In the genomic region with DNA sequence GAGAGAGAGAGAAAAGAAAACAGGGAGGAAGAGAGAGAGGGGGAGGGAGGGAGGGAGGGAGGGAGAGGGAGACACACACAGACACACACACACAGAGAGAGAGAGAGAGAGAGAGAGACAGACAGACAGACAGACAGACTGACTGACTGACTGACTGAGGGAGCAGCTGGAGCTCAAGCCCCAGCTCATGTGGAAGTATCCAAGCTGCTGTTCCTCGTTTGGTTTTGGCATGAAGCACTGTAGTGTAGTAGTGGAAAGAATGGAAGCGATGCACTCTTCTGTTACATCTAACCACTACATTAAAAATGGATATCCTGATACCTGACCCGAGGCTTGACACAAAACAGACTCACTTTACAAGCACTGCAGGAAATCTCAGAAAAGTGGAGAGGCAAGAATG, we compare ENCODE assay signal across 10 mouse cellular contexts. TPM values are rescaled to one million over a fixed set of nuclear protein-coding genes. Genes with fewer than 3 reads are reported as not detected.
A peak's percentile ranks its signal among the peaks of the same experiment; 100 is the strongest.
DNase-seq lines count a peak whose midpoint lies in the region; ATAC-seq and TF ChIP-seq lines count a peak whose summit lies in the region.
"Had no signal": no experiment of that assay in that cellular context is flagged by ENCODE, and none has a peak within 500 bp of the region (broad histone marks: within the 10 kb centered on the region; RNA-seq: fewer than 3 reads in every experiment).

No protein-coding gene starts in this region.

- no peak overlapping the region for H3K4me3 ChIP-seq in lung, embryonic 15.5 days
- H3K4me3 ChIP-seq in stomach, postnatal 0 days (ENCODE audit: low read depth, low read length) = peak overlapping the region; percentile 21
- no peak overlapping the region for H3K4me3 ChIP-seq in forebrain, embryonic 11.5 days (ENCODE audit: low read depth, low read length)
- H3K4me3 ChIP-seq: liver, embryonic 12.5 days; midbrain, embryonic 15.5 days had no signal

- no peak for TF ChIP-seq EP300 in stomach, postnatal 0 days (optimal IDR thresholded peaks at IDR 0.05)

- 0 out of 2 replicates have a peak overlapping the region, but pooled peaks have one; percentile 6 for H3K4me2 ChIP-seq in lung, embryonic 15.5 days
- peak overlapping the region; percentile 28 for H3K4me2 ChIP-seq in stomach, postnatal 0 days (replicated peaks; ENCODE audit: low read depth)
- H3K4me2 ChIP-seq in forebrain, embryonic 11.5 days (ENCODE audit: low read depth, low read length, severe bottlenecking) = no peak overlapping the region
- H3K4me2 ChIP-seq: liver, embryonic 12.5 days; midbrain, embryonic 15.5 days had no signal

- 57% methylated on average over 3 of the region's 3 CpGs for WGBS in lung, embryonic 15.5 days
- 34% methylated on average over 3 of the region's 3 CpGs for WGBS in stomach, postnatal 0 days
- 74% methylated on average over 3 of the region's 3 CpGs for WGBS in forebrain, embryonic 11.5 days

- no peaks in the 10 kb centered on the region for H3K4me1 ChIP-seq in lung, embryonic 15.5 days
- no peaks in the 10 kb centered on the region for H3K4me1 ChIP-seq in stomach, postnatal 0 days (replicated peaks; ENCODE audit: control insufficient read depth, insufficient read depth)
- no peaks in the 10 kb centered on the region for H3K4me1 ChIP-seq in forebrain, embryonic 11.5 days (replicated peaks; ENCODE audit: control insufficient read depth, insufficient read depth, low read length)
- H3K4me1 ChIP-seq: liver, embryonic 12.5 days; midbrain, embryonic 15.5 days had no signal

- peak; percentile 28 for DNase-seq in gastrocnemius, adult 18-20 months (ENCODE audit: low spot score)
- DNase-seq in gastrocnemius, postnatal 10 days = no peak
- no peak for DNase-seq in lung, adult 18-20 months
- peak; percentile 39 for DNase-seq in heart, postnatal 4 days
- no peak for DNase-seq in stomach, postnatal 0 days (ENCODE audit: low spot score)
- DNase-seq in urinary bladder, postnatal 25 days (ENCODE audit: low spot score) = no peak
- no peak for DNase-seq in forebrain, embryonic 11.5 days (ENCODE audit: low spot score)

- no peak for ATAC-seq in lung, embryonic 15.5 days (ENCODE audit: borderline replicate concordance, extremely low read depth, low FRiP score, low TSS enrichment)
- peak; percentile 49; the same call in 1 of the 2 replicates for ATAC-seq in stomach, postnatal 0 days (ENCODE audit: low FRiP score, low TSS enrichment)
- no peak for ATAC-seq in forebrain, embryonic 11.5 days (replicated peaks; ENCODE audit: low FRiP score)
- ATAC-seq: liver, embryonic 12.5 days; midbrain, embryonic 15.5 days had no signal

- H3K27ac ChIP-seq in lung, embryonic 15.5 days = peak overlapping the region; percentile 50; the same call in 1 of the 2 replicates
- H3K27ac ChIP-seq in stomach, postnatal 0 days (replicated peaks) = peak overlapping the region; percentile 74
- no peak overlapping the region for H3K27ac ChIP-seq in forebrain, embryonic 11.5 days (ENCODE audit: low read depth, low read length)
- H3K27ac ChIP-seq: liver, embryonic 12.5 days; midbrain, embryonic 15.5 days had no signal

- no peak for TF ChIP-seq CTCF in stomach, postnatal 0 days (IDR thresholded peaks at IDR 0.05; ENCODE audit: low read depth)

- no peaks in the 10 kb centered on the region for H3K9me3 ChIP-seq in lung, embryonic 15.5 days
- H3K9me3 ChIP-seq in stomach, postnatal 0 days (ENCODE audit: control insufficient read depth, low read length) = no peaks in the 10 kb centered on the region
- H3K9me3 ChIP-seq in forebrain, embryonic 11.5 days (ENCODE audit: control insufficient read depth, low read length) = no peaks in the 10 kb centered on the region
- H3K9me3 ChIP-seq: liver, embryonic 12.5 days; midbrain, embryonic 15.5 days had no signal

- H3K36me3 ChIP-seq in lung, embryonic 15.5 days = no peaks in the 10 kb centered on the region
- H3K36me3 ChIP-seq in stomach, postnatal 0 days (ENCODE audit: control insufficient read depth, insufficient read depth, low read length) = no peaks in the 10 kb centered on the region
- H3K36me3 ChIP-seq in forebrain, embryonic 11.5 days (ENCODE audit: control insufficient read depth, insufficient read depth, low read length) = no peaks in the 10 kb centered on the region
- H3K36me3 ChIP-seq: liver, embryonic 12.5 days; midbrain, embryonic 15.5 days had no signal

- H3K27me3 ChIP-seq in lung, embryonic 15.5 days = no peaks in the 10 kb centered on the region
- no peaks in the 10 kb centered on the region for H3K27me3 ChIP-seq in stomach, postnatal 0 days (ENCODE audit: control insufficient read depth, insufficient read depth, low read length)
- H3K27me3 ChIP-seq in forebrain, embryonic 11.5 days (ENCODE audit: control insufficient read depth, insufficient read depth, low read length) = no peaks in the 10 kb centered on the region
- H3K27me3 ChIP-seq: liver, embryonic 12.5 days; midbrain, embryonic 15.5 days had no signal

- no peak overlapping the region for H3K9ac ChIP-seq in lung, embryonic 15.5 days
- no peak overlapping the region for H3K9ac ChIP-seq in stomach, postnatal 0 days (ENCODE audit: low read length)
- no peak overlapping the region for H3K9ac ChIP-seq in forebrain, embryonic 11.5 days (ENCODE audit: low read length)
- H3K9ac ChIP-seq: liver, embryonic 12.5 days; midbrain, embryonic 15.5 days had no signal

RNA-seq across cellular contexts. Expression of a gene that starts 1.4 kb away (rescaled TPM):
- 10 to 100 TPM in 1 of 2 experiments, 1 to 10 TPM in 1; 7.6 to 14.9 TPM for total RNA-seq in gastrocnemius, adult 18-20 months (2021)
- total RNA-seq in gastrocnemius, postnatal 10 days (2021) = 10 to 100 TPM; 70.9 to 90.6 TPM
- 30.6 and 32.0 TPM in 2 replicates for polyA plus RNA-seq in lung, embryonic 15.5 days (2015; fragmentation: Nextera tagmentation; extraction: Ambion mirVana)
- 100 to 1,000 TPM in 1 of 2 experiments, 10 to 100 TPM in 1; 86.9 to 101 TPM for total RNA-seq in heart, postnatal 4 days (2021)
- polyA plus RNA-seq in stomach, postnatal 0 days (2015; fragmentation: Nextera tagmentation; extraction: Ambion mirVana) = 106 and 127 TPM in 2 replicates
- polyA plus RNA-seq in forebrain, embryonic 11.5 days (2014; fragmentation: Nextera tagmentation; extraction: Ambion mirVana) = 0.41 and 0.55 TPM in 2 replicates

RNA-seq across cellular contexts. Expression of a gene that starts 36.6 kb away (rescaled TPM):
- 1 to 10 TPM in 1 of 2 experiments, under 1 TPM in 1; 0.82 to 2.1 TPM for total RNA-seq in gastrocnemius, adult 18-20 months (2021)
- total RNA-seq in gastrocnemius, postnatal 10 days (2021) = 1 to 10 TPM; 2.8 to 4.1 TPM
- polyA plus RNA-seq in lung, embryonic 15.5 days (2015; fragmentation: Nextera tagmentation; extraction: Ambion mirVana) = 0.92 and 1.1 TPM in 2 replicates
- total RNA-seq in heart, postnatal 4 days (2021) = under 1 TPM; 0.25 to 0.26 TPM
- polyA plus RNA-seq in stomach, postnatal 0 days (2015; fragmentation: Nextera tagmentation; extraction: Ambion mirVana) = 0.30 and 0.36 TPM in 2 replicates
- 0.61 and 1.0 TPM in 2 replicates for polyA plus RNA-seq in forebrain, embryonic 11.5 days (2014; fragmentation: Nextera tagmentation; extraction: Ambion mirVana)

RNA-seq across cellular contexts. Expression of a gene that starts 41.0 kb away (rescaled TPM):
- total RNA-seq in gastrocnemius, adult 18-20 months (2021) = 1 to 10 TPM; 6.7 to 9.3 TPM
- total RNA-seq in gastrocnemius, postnatal 10 days (2021) = 10 to 100 TPM; 17.8 TPM
- 1.3 and 1.6 TPM in 2 replicates for polyA plus RNA-seq in lung, embryonic 15.5 days (2015; fragmentation: Nextera tagmentation; extraction: Ambion mirVana)
- total RNA-seq in heart, postnatal 4 days (2021) = 10 to 100 TPM; 13.2 to 13.8 TPM
- 2.0 and 2.2 TPM in 2 replicates for polyA plus RNA-seq in stomach, postnatal 0 days (2015; fragmentation: Nextera tagmentation; extraction: Ambion mirVana)
- polyA plus RNA-seq in forebrain, embryonic 11.5 days (2014; fragmentation: Nextera tagmentation; extraction: Ambion mirVana) = 0.76 and 0.80 TPM in 2 replicates

RNA-seq across cellular contexts. Expression of a gene that starts 52.5 kb away (rescaled TPM):
- 1 to 10 TPM; 1.4 to 1.6 TPM for total RNA-seq in gastrocnemius, adult 18-20 months (2021)
- total RNA-seq in gastrocnemius, postnatal 10 days (2021) = 1 to 10 TPM; 1.4 to 1.5 TPM
- polyA plus RNA-seq in lung, embryonic 15.5 days (2015; fragmentation: Nextera tagmentation; extraction: Ambion mirVana) = 0.94 and 1.4 TPM in 2 replicates
- total RNA-seq in heart, postnatal 4 days (2021) = 1 to 10 TPM; 1.4 TPM
- 0.35 and 0.45 TPM in 2 replicates for polyA plus RNA-seq in stomach, postnatal 0 days (2015; fragmentation: Nextera tagmentation; extraction: Ambion mirVana)
- polyA plus RNA-seq in forebrain, embryonic 11.5 days (2014; fragmentation: Nextera tagmentation; extraction: Ambion mirVana) = 1.2 and 1.5 TPM in 2 replicates

Comparison
In these comparisons a context has a peak if more than half of its experiments do, and no peak if none do; other contexts are left out.
1. DNase-seq: peak in gastrocnemius, adult 18-20 months (single experiment) and heart, postnatal 4 days (single experiment); none in gastrocnemius, postnatal 10 days (single experiment), lung, adult 18-20 months (0 of 2), stomach, postnatal 0 days (single experiment), urinary bladder, postnatal 25 days (single experiment) and forebrain, embryonic 11.5 days (single experiment).
2. RNA of a gene that starts 1.4 kb away (total RNA-seq): 86.9 to 101 TPM in heart, postnatal 4 days and 70.9 to 90.6 TPM in gastrocnemius, postnatal 10 days; 7.6 to 14.9 TPM in gastrocnemius, adult 18-20 months; every median in the first group is over 4 times any median in the second.